Mouse (Mus musculus) myocyte (in vitro differentiated cells): Measurements from ENCODE around the gene Gas7. TPM values are rescaled to one million over a fixed set of nuclear protein-coding genes. Genes with fewer than 3 reads are reported as not detected.

ENCODE experiments used
- H3K27me3 ChIP-seq: one replicate; pipeline ENCODE4 v1.6.1; 2011; ENCODE audit not compliant: control insufficient read depth, insufficient read depth, insufficient read length
- H3K36me3 ChIP-seq: one replicate; pipeline ENCODE4 v1.6.1; 2011; ENCODE audit not compliant: control insufficient read depth, insufficient read depth
- H3K4me2 ChIP-seq: one replicate; pipeline ENCODE4 v1.6.1; 2011; ENCODE audit warnings: low read depth, control low read depth
- H3K4me3 ChIP-seq: one replicate; pipeline ENCODE4 v1.5.1; 2011; ENCODE audit warnings: mild to moderate bottlenecking, control low read depth, moderate library complexity
- H3K79me2 ChIP-seq: one replicate; pipeline ENCODE4 v1.6.1; 2011; ENCODE audit not compliant: control insufficient read depth, insufficient read depth
- H3ac ChIP-seq: one replicate; pipeline ENCODE4 v1.6.1; 2011; ENCODE audit not compliant: control insufficient read depth, insufficient read length
- CEBPB ChIP-seq: IDR thresholded peaks from 2 replicates; pipeline ENCODE4 v1.6.1; 2011; ENCODE audit warnings: mild to moderate bottlenecking, moderate library complexity; ENCODE audit not compliant: poor library complexity, insufficient read depth, severe bottlenecking
- E2F4 ChIP-seq: IDR thresholded peaks from one replicate; pipeline ENCODE4 v1.6.1; 2011; ENCODE audit warnings: mild to moderate bottlenecking, control low read depth, moderate library complexity; ENCODE audit not compliant: insufficient read depth
- MAX ChIP-seq: IDR thresholded peaks from one replicate; pipeline ENCODE4 v1.6.1; 2011; ENCODE audit warnings: low read depth, mild to moderate bottlenecking, control low read depth
- MYOD1 ChIP-seq, 3 experiments: IDR thresholded peaks; one replicate each; pipeline ENCODE4 v1.6.1; 2011; ENCODE audit warnings: control low read depth in 2 of 3, low read depth in 2 of 3, mild to moderate bottlenecking in 2 of 3, moderate library complexity in 1 of 3; ENCODE audit not compliant: insufficient read length in 2 of 3, control insufficient read depth in 1 of 3
- MYOG ChIP-seq, 3 experiments: IDR thresholded peaks; one replicate each; pipeline ENCODE4 v1.6.1; 2011; ENCODE audit warnings: control low read depth in 2 of 3, low read depth in 2 of 3, mild to moderate bottlenecking in 2 of 3; ENCODE audit not compliant: insufficient read length in 2 of 3, control insufficient read depth in 1 of 3, insufficient read depth in 1 of 3
- POLR2A ChIP-seq: IDR thresholded peaks from one replicate; pipeline ENCODE4 v1.6.1; 2011; ENCODE audit warnings: low read depth, mild to moderate bottlenecking, control low read depth, moderate library complexity; ENCODE audit not compliant: insufficient read length
- POLR2AphosphoS2 ChIP-seq: IDR thresholded peaks from one replicate; pipeline ENCODE4 v1.6.1; 2011; ENCODE audit warnings: low read depth, control low read depth; ENCODE audit not compliant: insufficient read length
- REST ChIP-seq: IDR thresholded peaks from one replicate; pipeline ENCODE4 v1.6.1; 2011; ENCODE audit warnings: mild to moderate bottlenecking, control low read depth, moderate library complexity; ENCODE audit not compliant: insufficient read depth, insufficient read length
- SRF ChIP-seq: IDR thresholded peaks from one replicate; pipeline ENCODE4 v1.6.1; 2011; ENCODE audit warnings: low read depth; ENCODE audit not compliant: control insufficient read depth, insufficient read length
- TCF12 ChIP-seq: IDR thresholded peaks from one replicate; pipeline ENCODE4 v1.6.1; 2011; ENCODE audit warnings: mild to moderate bottlenecking, control low read depth; ENCODE audit not compliant: poor library complexity, insufficient read depth, severe bottlenecking
- TCF3 ChIP-seq: IDR thresholded peaks from one replicate; pipeline ENCODE4 v1.6.1; 2011; ENCODE audit warnings: low read depth, control low read depth; ENCODE audit not compliant: insufficient read length
- USF1 ChIP-seq: IDR thresholded peaks from one replicate; pipeline ENCODE4 v1.6.1; 2011; ENCODE audit warnings: low read depth, mild to moderate bottlenecking, control low read depth, moderate library complexity
- polyA plus RNA-seq: library from polyadenylated mRNA; unstranded; fragments of >200 nt; fragmentation: generic; extraction: Trizol; gene quantifications from one replicate; pipeline ENCODE4 v1.2.1, GENCODE M21; 2012; ENCODE audit warnings: missing spikeins

Gene Gas7
- polyA plus RNA-seq, 1 experiment = 0.02 TPM

GRCm38 (mm10) chr11:67544656-67545432 lies 89.6 kb downstream of the Gas7 start:
- no peak overlapping the region for H3ac ChIP-seq
- no peaks in the 10 kb centered on the region for H3K36me3 ChIP-seq
- TF ChIP-seq POLR2A (no peak), E2F4 (no peak), CEBPB (no peak), SRF (no peak), MYOD1 (IDR thresholded peaks at IDR 0.05; ENCODE audit: control insufficient read depth in 1 of 3, insufficient read length in 2 of 3, low read depth in 2 of 3) (no peak), TCF3 (no peak), MAX (no peak), REST (no peak), MYOG (IDR thresholded peaks at IDR 0.05; ENCODE audit: control insufficient read depth in 1 of 3, insufficient read depth in 1 of 3, insufficient read length in 2 of 3, low read depth in 2 of 3) (no peak)
- no peaks in the 10 kb centered on the region for H3K79me2 ChIP-seq
- no peak overlapping the region for H3K4me2 ChIP-seq
- no peak overlapping the region for H3K4me3 ChIP-seq
- no peaks in the 10 kb centered on the region for H3K27me3 ChIP-seq

DNA sequence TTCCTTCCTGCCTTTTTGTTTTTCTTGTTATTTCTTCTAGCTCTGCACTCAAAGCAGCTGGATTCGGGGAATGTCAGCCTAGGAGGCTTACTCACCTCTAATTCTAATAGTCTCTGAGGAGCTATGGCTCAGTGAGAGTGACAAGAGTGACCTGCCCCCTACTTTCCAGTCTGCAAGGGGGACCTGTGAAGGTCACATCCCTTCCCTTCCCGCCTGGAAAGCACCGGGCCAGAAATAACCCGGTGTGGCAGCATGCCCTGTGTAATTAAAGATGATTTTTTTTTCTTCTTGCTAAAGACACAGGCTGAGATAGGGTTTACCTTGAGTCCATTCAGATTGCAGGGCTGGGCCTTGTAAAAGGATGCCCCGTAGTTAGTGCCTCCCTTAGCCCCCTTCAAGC lies 91.3 kb downstream of the Gas7 start:
- Histone ChIP-seq H3K36me3 (no peaks in the 10 kb centered on the region), H3K79me2 (no peaks in the 10 kb centered on the region), H3K4me2 (no peak overlapping the region), H3K27me3 (no peaks in the 10 kb centered on the region), H3K4me3 (no peak overlapping the region), H3ac (no peak overlapping the region)
- TF ChIP-seq USF1 (no peak), REST (no peak), POLR2AphosphoS2 (no peak), CEBPB (no peak), E2F4 (no peak), TCF3 (no peak), POLR2A (no peak), MYOD1 (IDR thresholded peaks at IDR 0.05; ENCODE audit: control insufficient read depth in 1 of 3, insufficient read length in 2 of 3, low read depth in 2 of 3) (no peak), TCF12 (no peak), SRF (no peak), MAX (no peak), MYOG (IDR thresholded peaks at IDR 0.05; ENCODE audit: control insufficient read depth in 1 of 3, insufficient read depth in 1 of 3, insufficient read length in 2 of 3, low read depth in 2 of 3) (no peak)

DNA sequence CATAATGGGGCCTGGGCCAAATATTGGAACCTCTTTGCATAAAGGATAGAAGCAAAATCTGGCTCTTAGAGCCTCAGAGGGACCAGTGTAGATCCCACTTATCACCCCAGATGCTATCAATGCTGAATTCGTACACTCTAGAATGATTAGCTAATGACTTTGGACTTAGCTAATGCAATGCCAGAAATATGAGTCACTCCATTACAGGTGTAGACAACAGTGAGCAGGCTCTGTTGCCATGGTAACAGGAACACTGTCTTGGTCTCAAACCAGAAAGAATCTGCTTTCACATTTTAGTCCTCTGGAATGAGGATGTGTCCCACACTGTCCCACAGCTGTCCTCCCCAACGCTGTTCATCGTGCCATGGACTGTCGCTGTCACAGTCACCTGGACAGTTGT lies 94.1 kb downstream of the Gas7 start:
- H3K27me3 ChIP-seq = no peaks in the 10 kb centered on the region

GRCm38 (mm10) chr11:67549762-67550488 lies 94.7 kb downstream of the Gas7 start:
- Histone ChIP-seq H3ac (no peak overlapping the region), H3K27me3 (no peaks in the 10 kb centered on the region), H3K79me2 (no peaks in the 10 kb centered on the region), H3K36me3 (no peaks in the 10 kb centered on the region), H3K4me3 (no peak overlapping the region), H3K4me2 (no peak overlapping the region)
- TF ChIP-seq TCF12 (no peak), REST (no peak), TCF3 (no peak)

More for the DNA sequence above, 94.1 kb downstream of the Gas7 start:
- Histone ChIP-seq H3ac (no peak overlapping the region), H3K4me2 (no peak overlapping the region), H3K36me3 (no peaks in the 10 kb centered on the region), H3K79me2 (no peaks in the 10 kb centered on the region), H3K4me3 (no peak overlapping the region)
- no peak for TF ChIP-seq MYOG (IDR thresholded peaks at IDR 0.05; ENCODE audit: control insufficient read depth in 1 of 3, insufficient read depth in 1 of 3, insufficient read length in 2 of 3, low read depth in 2 of 3)
- no peak for TF ChIP-seq SRF
- TF ChIP-seq MAX = no peak

- no peaks in the 10 kb centered on the region for H3K27me3 ChIP-seq
- no peaks in the 10 kb centered on the region for H3K79me2 ChIP-seq
- H3K36me3 ChIP-seq = no peaks in the 10 kb centered on the region
- H3K4me2 ChIP-seq = no peak overlapping the region
- no peak overlapping the region for H3ac ChIP-seq
- TF ChIP-seq REST (no peak), CEBPB (no peak), POLR2AphosphoS2 (no peak), MYOG (IDR thresholded peaks at IDR 0.05; ENCODE audit: control insufficient read depth in 1 of 3, insufficient read depth in 1 of 3, insufficient read length in 2 of 3, low read depth in 2 of 3) (no peak), TCF3 (no peak), MAX (no peak), SRF (no peak), POLR2A (no peak), MYOD1 (IDR thresholded peaks at IDR 0.05; ENCODE audit: control insufficient read depth in 1 of 3, insufficient read length in 2 of 3, low read depth in 2 of 3) (no peak)
- H3K4me3 ChIP-seq = no peak overlapping the region
Observed at GRCm38 (mm10) chr11:67552400-67552799, 97.2 kb downstream of the Gas7 start.
